Mouse (Mus musculus) hindbrain, embryonic 16.5 days (tissue): Measurements from ENCODE around the gene Cnr2. TPM values are rescaled to one million over a fixed set of nuclear protein-coding genes. Genes with fewer than 3 reads are reported as not detected.

Experiments
- ATAC-seq: fragments of 200-750 bp; cut with Nextera tagmentation; 2 replicates; pipeline ENCODE4 v1.8.0; 2017; ENCODE audit warnings: moderate TSS enrichment, moderate library complexity
- H3K27ac ChIP-seq: fragments of 300-500 bp; sonication (generic); 2 replicates; pipeline ENCODE4 v1.5.1; 2014; ENCODE audit warnings: low read depth, mild to moderate bottlenecking, control low read depth, low read length, moderate library complexity
- H3K27me3 ChIP-seq: fragments of 300-500 bp; sonication (generic); replicated peaks from 2 replicates; pipeline ENCODE4 v1.6.1; 2014; ENCODE audit warnings: low read length; ENCODE audit not compliant: control insufficient read depth, insufficient read depth
- H3K36me3 ChIP-seq: fragments of 300-500 bp; sonication (generic); 2 replicates; pipeline ENCODE4 v1.6.1; 2014; ENCODE audit warnings: mild to moderate bottlenecking, low read length, moderate library complexity, mixed read lengths; ENCODE audit not compliant: control insufficient read depth, insufficient read depth
- H3K4me1 ChIP-seq: fragments of 300-500 bp; sonication (generic); 2 replicates; pipeline ENCODE4 v1.6.1; 2014; ENCODE audit warnings: low read depth, low read length; ENCODE audit not compliant: control insufficient read depth, insufficient read depth
- H3K4me2 ChIP-seq: fragments of 300-500 bp; sonication (generic); 2 replicates; pipeline ENCODE4 v1.6.1; 2014; ENCODE audit warnings: mild to moderate bottlenecking, low read length, control low read depth, moderate library complexity
- H3K4me3 ChIP-seq: fragments of 300-500 bp; sonication (generic); 2 replicates; pipeline ENCODE4 v1.5.1; 2014; ENCODE audit warnings: mild to moderate bottlenecking, low read length, control low read depth, moderate library complexity
- H3K9ac ChIP-seq: fragments of 300-500 bp; sonication (generic); 2 replicates; pipeline ENCODE4 v1.6.1; 2014; ENCODE audit warnings: low read depth, mild to moderate bottlenecking, control low read depth, low read length, moderate library complexity
- H3K9me3 ChIP-seq: fragments of 300-500 bp; sonication (generic); 2 replicates; pipeline ENCODE4 v1.6.1; 2014; ENCODE audit warnings: mild to moderate bottlenecking, low read length, moderate library complexity; ENCODE audit not compliant: control insufficient read depth
- WGBS: fragments of 180-500 bp; shearing (Covaris S2); extraction: QIAGEN DNeasy Blood & Tissue Kit; methylation state at CpG from one replicate; pipeline ENCODE4 v1.1.7; 2014; 5-methylcytosine and 5-hydroxymethylcytosine counted together
- polyA plus RNA-seq: library from polyadenylated mRNA; unstranded; fragments of >200 nt; fragmentation: Nextera tagmentation; extraction: Ambion mirVana; gene quantifications from 2 replicates; pipeline ENCODE4 v1.2.1, GENCODE M21; 2015

The Cnr2 gene
- polyA plus RNA-seq, 1 experiment from 2014 or later, result 0.09 TPM

DNA sequence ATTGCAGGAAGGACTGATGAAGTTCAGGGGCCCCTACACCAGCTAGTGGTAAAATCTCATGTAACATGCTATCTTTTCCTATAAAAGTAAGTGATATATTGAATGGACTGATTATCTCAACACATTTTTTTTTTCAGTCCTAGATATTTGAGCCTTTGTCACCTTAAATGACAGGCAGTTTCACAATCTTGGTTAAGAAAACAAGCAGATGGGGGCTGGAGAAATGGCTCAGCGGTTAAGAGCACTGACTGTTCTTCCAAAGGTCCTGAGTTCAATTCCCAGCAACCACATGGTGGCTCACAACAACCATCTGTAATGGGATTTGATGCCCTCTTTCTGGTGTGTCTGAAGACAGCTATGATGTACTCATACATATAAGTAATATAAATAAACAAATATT is 27.0 kb downstream of the Cnr2 start:
- Histone ChIP-seq H3K4me1 (peaks cover 7% of the 10 kb centered on the region), H3K27me3 (no peaks in the 10 kb centered on the region), H3K27ac (no peak overlapping the region), H3K9ac (no peak overlapping the region), H3K36me3 (peaks cover 8% of the 10 kb centered on the region; the same call in 1 of the 2 replicates), H3K9me3 (no peaks in the 10 kb centered on the region), H3K4me3 (no peak overlapping the region), H3K4me2 (peak overlapping the region; percentile 83)
- WGBS, result 95% methylated on average over 1 of the region's 1 CpGs
- ATAC-seq, result no peak

DNA sequence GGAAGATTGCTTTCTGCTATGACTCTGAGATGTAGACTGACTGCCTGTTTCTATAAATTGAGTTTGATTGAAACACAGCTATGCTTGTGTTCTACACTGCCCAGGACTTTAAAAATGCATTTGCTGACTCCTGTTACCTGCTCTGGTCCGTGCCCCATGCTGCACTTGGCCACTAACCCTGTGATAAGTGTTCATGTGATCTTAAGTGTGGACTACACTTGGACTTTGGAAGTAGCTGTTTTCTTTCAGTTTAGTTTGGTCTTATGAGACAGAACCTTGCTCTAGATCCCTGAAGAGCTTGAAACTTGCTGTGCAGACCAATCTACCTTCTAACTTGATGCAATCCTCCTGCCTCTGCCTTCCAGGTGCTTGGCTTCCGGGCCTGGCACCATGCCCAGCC is 29.2 kb downstream of the Cnr2 start:
- Histone ChIP-seq H3K27me3 (no peaks in the 10 kb centered on the region), H3K4me1 (peaks cover 7% of the 10 kb centered on the region), H3K36me3 (peaks cover 8% of the 10 kb centered on the region; the same call in 1 of the 2 replicates), H3K9ac (no peak overlapping the region), H3K4me2 (no peak overlapping the region), H3K9me3 (no peaks in the 10 kb centered on the region), H3K4me3 (no peak overlapping the region), H3K27ac (no peak overlapping the region)
- 85% methylated on average over 2 of the region's 2 CpGs for WGBS
- no peak for ATAC-seq

DNA sequence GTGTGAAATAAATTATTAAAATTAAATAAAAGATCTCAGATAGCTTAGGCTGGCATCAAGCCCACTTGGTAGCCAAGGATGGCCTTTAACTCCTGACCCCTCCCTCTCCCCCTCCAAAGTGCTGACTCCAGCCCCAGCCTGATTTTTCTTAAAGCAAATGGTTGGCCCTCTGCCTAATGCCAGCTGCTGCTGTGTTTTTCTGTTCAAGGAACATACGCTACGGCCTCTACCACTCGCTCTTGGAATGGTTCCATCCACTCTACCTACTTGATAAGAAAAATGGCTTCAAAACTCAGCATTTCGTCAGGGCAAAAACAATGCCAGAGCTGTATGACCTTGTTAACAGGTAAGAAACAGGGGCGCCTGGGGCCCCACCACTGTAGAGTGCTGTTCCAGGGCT is 30.1 kb downstream of the Cnr2 start:
- Histone ChIP-seq H3K4me3 (no peak overlapping the region), H3K27ac (no peak overlapping the region), H3K27me3 (no peaks in the 10 kb centered on the region), H3K4me2 (no peak overlapping the region), H3K36me3 (peaks cover 8% of the 10 kb centered on the region; the same call in 1 of the 2 replicates), H3K4me1 (peaks cover 7% of the 10 kb centered on the region), H3K9ac (no peak overlapping the region), H3K9me3 (no peaks in the 10 kb centered on the region)
- no peak for ATAC-seq
- WGBS, result 76% methylated on average over 5 of the region's 5 CpGs

DNA sequence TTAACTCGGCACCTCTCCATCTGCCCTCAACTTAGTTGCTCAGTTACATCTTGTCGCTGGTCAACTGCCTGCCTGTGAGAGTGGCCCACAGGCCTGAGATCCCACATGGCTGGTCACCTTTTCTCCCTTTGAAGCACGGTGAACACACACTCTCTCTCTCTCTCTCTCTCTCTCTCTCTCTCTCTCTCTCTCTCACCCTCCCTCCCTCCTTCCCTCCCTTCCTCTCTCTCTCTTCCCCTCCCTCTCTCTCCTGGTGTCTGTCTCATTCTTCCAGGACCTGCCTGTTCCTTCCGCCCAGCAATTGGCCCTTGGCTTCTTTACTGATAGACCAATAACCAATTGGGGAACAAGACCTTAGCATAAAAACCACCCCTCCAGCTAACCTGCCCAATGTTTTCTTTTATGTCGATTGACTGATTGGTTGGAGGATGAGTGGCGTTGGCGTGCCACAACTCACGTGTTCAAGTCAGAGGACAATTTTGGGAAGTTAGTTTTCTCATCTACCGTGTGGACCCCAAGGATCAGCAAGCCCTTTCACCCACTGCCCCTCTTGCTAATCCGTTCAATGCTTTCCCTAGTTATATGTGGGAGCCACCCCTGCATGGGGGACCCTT is 31.1 kb downstream of the Cnr2 start:
- Histone ChIP-seq H3K9ac (no peak overlapping the region), H3K4me1 (peaks cover 7% of the 10 kb centered on the region), H3K36me3 (peaks cover 8% of the 10 kb centered on the region; the same call in 1 of the 2 replicates), H3K4me2 (no peak overlapping the region), H3K27me3 (no peaks in the 10 kb centered on the region), H3K9me3 (no peaks in the 10 kb centered on the region), H3K4me3 (no peak overlapping the region), H3K27ac (no peak overlapping the region)
- ATAC-seq, result no peak
- WGBS, result 90% methylated on average over 10 of the region's 10 CpGs

DNA sequence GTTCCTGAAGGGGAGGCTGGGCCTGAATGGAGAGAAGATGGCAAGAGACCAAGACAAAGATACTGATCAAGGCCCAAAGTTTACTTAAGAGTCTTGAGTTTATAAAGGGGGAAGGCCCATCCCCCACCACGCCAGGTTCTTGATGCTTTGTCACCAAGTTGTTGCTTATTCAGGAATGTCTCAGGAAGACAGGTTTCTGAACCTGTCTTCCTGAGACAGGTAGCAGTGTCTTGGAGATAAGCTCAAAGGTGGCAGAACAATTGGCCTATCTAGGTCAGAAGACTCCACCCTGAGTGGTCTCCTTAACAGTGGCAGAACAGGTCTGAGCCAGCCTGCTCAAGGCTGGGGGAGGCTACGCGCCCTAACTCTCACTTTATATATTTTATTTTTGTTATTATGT is 31.7 kb downstream of the Cnr2 start:
- Histone ChIP-seq H3K4me2 (no peak overlapping the region), H3K27ac (no peak overlapping the region), H3K9ac (no peak overlapping the region), H3K9me3 (no peaks in the 10 kb centered on the region), H3K4me3 (no peak overlapping the region), H3K27me3 (no peaks in the 10 kb centered on the region), H3K36me3 (peaks cover 8% of the 10 kb centered on the region; the same call in 1 of the 2 replicates), H3K4me1 (peaks cover 2% of the 10 kb centered on the region)
- ATAC-seq, result no peak
- 99% methylated on average over 3 of the region's 3 CpGs for WGBS

DNA sequence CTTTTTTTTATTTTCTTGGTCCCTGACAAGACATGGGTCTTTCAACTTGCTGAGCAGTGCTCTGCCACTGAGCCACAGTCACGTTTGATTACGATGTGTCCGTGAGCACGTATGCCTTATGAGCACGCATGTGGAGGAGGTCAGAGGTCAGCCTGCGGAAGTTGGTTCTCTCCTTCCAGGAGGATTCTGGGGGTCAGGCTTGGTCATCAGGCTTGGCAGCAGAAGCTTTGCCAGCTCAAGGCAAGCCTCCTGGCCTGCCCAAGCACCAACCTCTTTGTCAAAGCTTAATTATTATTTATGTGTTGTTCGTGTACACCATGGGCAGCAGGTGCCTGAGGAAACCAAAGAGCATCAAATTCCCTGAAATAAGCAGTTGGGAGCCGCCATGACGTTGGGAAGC is 33.2 kb downstream of the Cnr2 start:
- Histone ChIP-seq H3K36me3 (peaks cover 16% of the 10 kb centered on the region), H3K4me3 (no peak overlapping the region), H3K27me3 (no peaks in the 10 kb centered on the region), H3K27ac (no peak overlapping the region), H3K4me2 (no peak overlapping the region), H3K4me1 (no peaks in the 10 kb centered on the region), H3K9ac (no peak overlapping the region), H3K9me3 (no peaks in the 10 kb centered on the region)
- no peak for ATAC-seq
- 81% methylated on average over 9 of the region's 9 CpGs for WGBS

DNA sequence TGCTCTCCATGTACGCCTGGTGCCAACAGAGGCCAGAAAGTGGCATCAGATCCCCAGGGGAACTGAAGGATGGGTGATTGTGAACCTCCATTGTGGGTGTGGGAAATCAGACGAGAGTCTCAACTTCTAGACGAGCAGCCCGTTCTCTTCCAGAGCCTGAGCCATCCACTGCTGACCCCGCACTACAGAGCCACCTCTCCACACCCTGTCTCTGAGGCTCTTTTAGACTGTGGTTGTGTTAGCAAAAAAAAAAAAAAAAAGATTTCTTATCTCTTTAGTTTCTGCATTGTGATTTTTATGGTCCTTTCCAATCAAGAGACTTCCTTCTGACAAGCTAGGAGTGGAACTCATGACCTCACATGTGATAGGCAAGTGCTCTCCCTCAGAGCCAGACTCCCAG is 34.2 kb downstream of the Cnr2 start:
- Histone ChIP-seq H3K27ac (no peak overlapping the region), H3K4me3 (no peak overlapping the region), H3K4me1 (no peaks in the 10 kb centered on the region), H3K4me2 (no peak overlapping the region), H3K27me3 (no peaks in the 10 kb centered on the region), H3K9me3 (no peaks in the 10 kb centered on the region), H3K36me3 (peaks cover 20% of the 10 kb centered on the region), H3K9ac (no peak overlapping the region)
- WGBS, result 93% methylated on average over 5 of the region's 5 CpGs
- ATAC-seq, result no peak

DNA sequence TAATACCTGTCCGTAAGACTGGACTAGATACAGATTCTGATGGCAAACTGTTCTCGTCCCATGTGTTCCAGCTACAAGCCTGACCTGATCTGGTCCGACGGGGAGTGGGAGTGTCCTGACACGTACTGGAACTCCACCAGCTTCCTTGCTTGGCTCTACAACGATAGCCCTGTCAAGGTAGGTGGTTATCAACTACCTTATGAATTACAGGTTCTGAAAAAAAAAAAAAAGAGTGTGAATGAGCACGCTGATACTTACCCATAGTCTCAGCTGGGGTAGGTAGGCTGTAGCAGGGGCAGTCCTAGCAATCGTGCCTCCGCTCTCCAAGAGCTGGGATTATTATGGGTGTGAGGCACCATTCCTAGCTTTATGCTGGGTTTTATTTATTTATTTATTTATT is 34.6 kb downstream of the Cnr2 start:
- Histone ChIP-seq H3K36me3 (peaks cover 22% of the 10 kb centered on the region), H3K27ac (no peak overlapping the region), H3K4me1 (no peaks in the 10 kb centered on the region), H3K9ac (no peak overlapping the region), H3K9me3 (no peaks in the 10 kb centered on the region), H3K4me2 (no peak overlapping the region), H3K27me3 (no peaks in the 10 kb centered on the region), H3K4me3 (no peak overlapping the region)
- 93% methylated on average over 9 of the region's 9 CpGs for WGBS
- no peak for ATAC-seq

DNA sequence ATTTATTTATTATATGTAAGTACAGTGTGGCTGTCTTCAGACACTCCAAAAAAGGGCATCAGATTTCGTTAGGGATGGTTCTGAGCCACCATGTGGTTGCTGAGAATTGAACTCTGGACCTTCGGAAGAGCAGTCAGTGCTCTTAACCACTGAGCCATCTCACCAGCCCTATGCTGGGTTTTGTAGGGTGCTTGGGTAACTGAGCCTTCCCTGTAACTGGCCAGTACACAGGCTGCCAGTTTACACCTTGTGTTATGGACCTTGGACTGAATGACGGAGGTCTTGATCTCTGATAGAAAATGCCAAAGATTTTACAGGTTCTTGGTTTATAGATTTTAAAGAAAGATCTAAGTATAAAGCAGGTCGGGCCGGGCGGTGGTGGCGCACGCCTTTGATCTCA is 35.0 kb downstream of the Cnr2 start:
- Histone ChIP-seq H3K4me2 (no peak overlapping the region), H3K36me3 (peaks cover 22% of the 10 kb centered on the region), H3K9me3 (no peaks in the 10 kb centered on the region), H3K4me3 (no peak overlapping the region), H3K9ac (no peak overlapping the region), H3K27me3 (no peaks in the 10 kb centered on the region), H3K27ac (no peak overlapping the region), H3K4me1 (no peaks in the 10 kb centered on the region)
- no peak for ATAC-seq
- WGBS, result 97% methylated on average over 8 of the region's 8 CpGs

DNA sequence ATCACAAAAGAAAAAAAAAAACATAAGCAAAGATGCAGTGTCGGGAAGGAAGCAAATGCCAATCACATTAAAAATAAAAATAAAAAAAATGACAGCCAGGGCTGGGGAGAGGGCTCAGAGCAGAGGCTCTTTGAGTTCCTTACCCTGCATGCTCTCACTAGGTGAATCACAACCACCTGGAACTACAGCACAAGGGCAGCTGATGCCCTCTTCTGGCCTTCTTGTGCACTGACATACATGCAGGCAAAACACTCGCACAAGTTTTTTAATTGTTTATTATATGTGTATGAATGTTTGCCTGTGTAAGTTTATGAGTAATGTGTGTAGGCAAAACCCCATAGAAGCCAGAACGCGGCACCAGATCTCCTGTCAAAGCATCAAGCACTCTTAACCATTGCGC is 36.6 kb downstream of the Cnr2 start:
- H3K4me3 ChIP-seq, result no peak overlapping the region

More for the DNA sequence above, 36.6 kb downstream of the Cnr2 start:
- no peak for ATAC-seq
- H3K27me3 ChIP-seq, result no peaks in the 10 kb centered on the region
- no peaks in the 10 kb centered on the region for H3K9me3 ChIP-seq
- 73% methylated on average over 5 of the region's 5 CpGs for WGBS
- H3K27ac ChIP-seq, result no peak overlapping the region
- H3K4me2 ChIP-seq, result no peak overlapping the region
- H3K9ac ChIP-seq, result no peak overlapping the region
- peaks cover 14% of the 10 kb centered on the region for H3K36me3 ChIP-seq
- no peaks in the 10 kb centered on the region for H3K4me1 ChIP-seq
